Mouse (Mus musculus) small intestine, adult 2 months (tissue): Measurements from ENCODE around the gene Ctnnd2.

Experiments
- CTCF ChIP-seq: fragments of 200-500 bp; IDR thresholded peaks from 2 replicates; pipeline ENCODE4 v1.5.1; 2012; ENCODE audit warnings: low read depth, mild to moderate bottlenecking, control low read depth, inconsistent platforms, low read length, moderate library complexity, mixed read lengths; ENCODE audit not compliant: insufficient replicate concordance, insufficient read length; ENCODE audit errors: extremely low read depth
- POLR2A ChIP-seq: fragments of 200-500 bp; IDR thresholded peaks from 2 replicates; pipeline ENCODE4 v1.6.1; 2012; ENCODE audit warnings: low read depth, mild to moderate bottlenecking, control low read depth, inconsistent platforms, low read length, moderate library complexity

- TF ChIP-seq POLR2A: no peak
- no peak for TF ChIP-seq CTCF
These were observed 202.5 kb downstream of the Ctnnd2 start for GRCm38 (mm10) chr15:30374907-30375306.
